Mouse (Mus musculus): ENCODE measurements at regions not wholly inside any gene's neighbourhood (a gene's known extent, or its start where the extent isn't known, plus 50 kb on each side); places are given as distances from the start of the nearest gene placed in this dataset.

GRCm38 (mm10) chr15:8903651-8904050 lies 64.1 kb upstream of the Ranbp3l start:
- DNase-seq (ENCODE audit: low spot score in 2 of 2), result no peak

- no peak for DNase-seq (ENCODE audit: low spot score in 2 of 2)
Observed at GRCm38 (mm10) chr15:8897487-8898158, 70.1 kb upstream of the Ranbp3l start.

GRCm38 (mm10) chr15:8896856-8897255 lies 70.9 kb upstream of the Ranbp3l start:
- no peak for DNase-seq (ENCODE audit: low spot score in 2 of 2)

- DNase-seq (ENCODE audit: low spot score in 2 of 2), result no peak
Observed at GRCm38 (mm10) chr15:8896391-8896790, 71.4 kb upstream of the Ranbp3l start.

- DNase-seq (ENCODE audit: low spot score in 2 of 2), result no peak
Observed at GRCm38 (mm10) chr15:8885585-8885984, 82.2 kb upstream of the Ranbp3l start.

- DNase-seq (ENCODE audit: low spot score in 2 of 2), result no peak
Observed at GRCm38 (mm10) chr15:8884608-8885467, 82.9 kb upstream of the Ranbp3l start.

GRCm38 (mm10) chr15:8882880-8883539 lies 84.7 kb upstream of the Ranbp3l start:
- DNase-seq (ENCODE audit: low spot score in 2 of 2), result no peak

GRCm38 (mm10) chr15:8874884-8875493 lies 92.8 kb upstream of the Ranbp3l start:
- no peak for DNase-seq (ENCODE audit: low spot score in 2 of 2)

- no peak for DNase-seq (ENCODE audit: low spot score in 2 of 2)
Observed at GRCm38 (mm10) chr15:8868021-8868420, 99.7 kb upstream of the Ranbp3l start.

- no peak for DNase-seq (ENCODE audit: low spot score in 2 of 2)
Observed at GRCm38 (mm10) chr15:8867160-8867891, 100.4 kb upstream of the Ranbp3l start.

- DNase-seq (ENCODE audit: low spot score in 2 of 2), result no peak
Observed at GRCm38 (mm10) chr15:8865089-8865933, 102.4 kb upstream of the Ranbp3l start.

- DNase-seq (ENCODE audit: low spot score in 2 of 2), result no peak
Observed at GRCm38 (mm10) chr15:8856419-8857084, 111.2 kb upstream of the Ranbp3l start.

- DNase-seq (ENCODE audit: low spot score in 2 of 2), result no peak
Observed at GRCm38 (mm10) chr15:8855511-8855910, 112.2 kb upstream of the Ranbp3l start.

- DNase-seq (ENCODE audit: low spot score in 2 of 2), result no peak
Observed at GRCm38 (mm10) chr15:8854336-8854735, 113.4 kb upstream of the Ranbp3l start.

- no peak for DNase-seq (ENCODE audit: low spot score in 2 of 2)
Observed at GRCm38 (mm10) chr15:8850996-8851395, 116.8 kb upstream of the Ranbp3l start.

GRCm38 (mm10) chr15:8849413-8849812 lies 118.3 kb upstream of the Ranbp3l start:
- DNase-seq (ENCODE audit: low spot score in 2 of 2), result no peak

- DNase-seq (ENCODE audit: low spot score in 2 of 2), result no peak
Observed at GRCm38 (mm10) chr15:8842129-8842528, 125.6 kb upstream of the Ranbp3l start.

- DNase-seq (ENCODE audit: low spot score in 2 of 2), result no peak
Observed at GRCm38 (mm10) chr15:8839462-8839861, 128.3 kb upstream of the Ranbp3l start.

GRCm38 (mm10) chr15:8834151-8834550 lies 123.6 kb upstream of the Slc1a3 start:
- no peak for DNase-seq (ENCODE audit: low spot score in 2 of 2)

- no peak for DNase-seq (ENCODE audit: low spot score in 2 of 2)
Observed at GRCm38 (mm10) chr15:8832970-8833369, 122.4 kb upstream of the Slc1a3 start.
